In the genomic region with DNA sequence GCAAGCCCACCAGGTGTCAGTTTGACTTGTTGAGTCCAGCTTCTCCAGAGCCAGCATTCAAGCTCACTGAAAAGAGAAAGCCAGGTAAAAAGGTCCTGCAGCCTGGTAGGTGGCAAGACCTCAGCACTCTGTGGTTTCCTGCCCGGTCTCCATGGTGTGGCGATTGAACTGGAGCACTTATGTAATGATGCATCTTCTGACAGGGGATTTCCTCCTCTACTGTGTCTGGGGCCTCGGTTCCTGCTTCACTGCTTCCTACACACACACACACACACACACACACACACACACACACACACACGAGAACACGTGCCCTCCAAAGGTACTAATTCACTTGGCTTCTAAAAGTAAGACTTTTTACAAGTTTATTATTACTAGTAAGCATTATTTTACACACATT, we compare ENCODE assay signal across 1 mouse cellular context.
TF ChIP-seq lines count a peak whose summit lies in the region.

No protein-coding gene starts in this region.

TF ChIP-seq in CH12.LX, 34 proteins besides CTCF, POLR2A, EP300 and RAD21 (continued from another document):
- TF ChIP-seq CHD2 (IDR thresholded peaks at IDR 0.05; ENCODE audit: low read length): no peak
- TF ChIP-seq IRF4 (IDR thresholded peaks at IDR 0.05; ENCODE audit: low read depth, low read length): peak; percentile 85
- no peak for TF ChIP-seq PAX5 (IDR thresholded peaks at IDR 0.05; ENCODE audit: low read length)
- 0 out of 2 replicates have a peak, but pooled peaks have one; percentile 14 for TF ChIP-seq NRF1 (IDR thresholded peaks at IDR 0.05; ENCODE audit: low read depth, low read length)
- TF ChIP-seq SMC3 (IDR thresholded peaks at IDR 0.05; ENCODE audit: low read depth, low read length): no peak
- peak; percentile 83 for TF ChIP-seq MYC (IDR thresholded peaks at IDR 0.05; ENCODE audit: low read depth, low read length)
- peak; percentile 54; the same call in 1 of the 2 replicates for TF ChIP-seq MAFK (IDR thresholded peaks at IDR 0.05; ENCODE audit: insufficient replicate concordance, low read length)
- TF ChIP-seq E2F4 (IDR thresholded peaks at IDR 0.05; ENCODE audit: insufficient replicate concordance, low read depth, low read length): no peak
- no peak for TF ChIP-seq KAT2A (IDR thresholded peaks at IDR 0.05; ENCODE audit: insufficient replicate concordance, low read length)
- TF ChIP-seq POLR2AphosphoS2 (IDR thresholded peaks at IDR 0.05; ENCODE audit: low read depth, low read length): no peak
- peak; percentile 46; the same call in 1 of the 2 replicates for TF ChIP-seq SIN3A (IDR thresholded peaks at IDR 0.05; ENCODE audit: low read length)
- no peak for TF ChIP-seq NELFE (IDR thresholded peaks at IDR 0.05; ENCODE audit: low read depth, low read length)
